Mouse (Mus musculus) WW6 (cell line): ENCODE measurements around the gene Ccr8.

ENCODE experiments used
- DNase-seq: peaks from one replicate; pipeline ENCODE4 v3.0.0-alpha.2; 2013; ENCODE audit warnings: low read depth, low spot score

The Ccr8 gene

GRCm38 (mm10) chr9:120132980-120133754 is 41.3 kb downstream of the Ccr8 start:
- no peak for DNase-seq

- DNase-seq, result no peak
These were observed 42.0 kb downstream of the Ccr8 start for GRCm38 (mm10) chr9:120133755-120134475.

GRCm38 (mm10) chr9:120134529-120135160 is 42.7 kb downstream of the Ccr8 start:
- DNase-seq, result no peak

GRCm38 (mm10) chr9:120135454-120135853 is 43.5 kb downstream of the Ccr8 start:
- DNase-seq, result no peak

GRCm38 (mm10) chr9:120140652-120141051 is 48.7 kb downstream of the Ccr8 start:
- DNase-seq, result no peak

GRCm38 (mm10) chr9:120144474-120144873 is 52.6 kb downstream of the Ccr8 start:
- no peak for DNase-seq
